Mouse (Mus musculus) layer of hippocampus, postnatal 10 days (tissue): Measurements from ENCODE around the gene Cldn7. TPM values are rescaled to one million over a fixed set of nuclear protein-coding genes. Genes with fewer than 3 reads are reported as not detected.
"Not testable (repeated sequence)": the region's sequence is repeated elsewhere in the genome, so short reads cannot be mapped to it uniquely, and the experiment has no call there.

Experiments
- DNase-seq, 2 experiments: peaks; one replicate each; pipeline ENCODE4 v3.0.0; 2021; ENCODE audit warnings: low spot score in 2 of 2
- total RNA-seq, 2 experiments: library from RNA; stranded (reverse); gene quantifications; 2 replicates each; pipeline ENCODE4 v1.2.3; 2021

The Cldn7 gene
- total RNA-seq, 2 experiments from 2014 or later = not detected

- no peak for DNase-seq
Observed at GRCm38 (mm10) chr11:69953267-69953915, 11.2 kb upstream of the Cldn7 start.

- DNase-seq = not testable (repeated sequence)
Observed at GRCm38 (mm10) chr11:69955618-69956017, 9.0 kb upstream of the Cldn7 start.

GRCm38 (mm10) chr11:69956218-69956617 is 8.4 kb upstream of the Cldn7 start:
- no peak for DNase-seq

DNA sequence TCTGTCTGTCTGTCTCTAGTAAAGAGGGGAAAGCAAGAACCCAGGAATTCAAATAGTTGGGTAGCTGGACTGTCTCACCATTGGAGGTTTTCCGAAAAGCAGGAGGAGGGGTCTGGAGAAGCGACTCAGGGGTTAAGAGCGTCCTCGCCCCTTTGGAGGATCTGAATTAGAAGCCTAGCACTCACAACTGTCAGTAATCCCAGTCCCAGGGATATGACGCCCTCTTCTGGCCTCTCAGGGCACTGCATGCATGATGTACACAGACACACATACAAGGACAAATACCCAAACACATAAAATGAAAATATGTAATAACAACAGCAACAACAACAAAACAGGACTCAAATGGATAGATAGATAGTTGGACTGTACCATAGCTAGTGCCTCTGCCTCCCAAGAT is 4.0 kb upstream of the Cldn7 start:
- DNase-seq = no peak

DNA sequence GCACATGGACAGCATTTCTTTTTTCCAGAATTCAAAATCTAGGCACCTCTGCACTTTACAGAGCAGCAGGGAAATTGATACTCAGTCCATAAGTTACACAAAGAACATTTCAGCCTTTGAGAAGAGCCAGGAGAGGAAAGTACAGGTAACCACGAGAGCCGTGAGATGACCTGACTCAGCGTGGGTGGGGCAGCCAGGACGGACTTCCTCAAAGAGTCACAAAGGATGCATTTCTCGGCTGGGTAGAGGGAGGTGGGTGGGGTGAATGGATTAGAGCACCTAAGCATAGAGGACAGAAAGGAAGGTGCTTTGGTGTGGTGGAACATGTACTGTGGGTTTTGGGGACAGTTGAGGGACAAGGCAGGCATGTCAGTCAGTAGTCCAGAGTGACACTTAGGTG is 2.7 kb upstream of the Cldn7 start:
- no peak for DNase-seq

- DNase-seq = no peak
Observed at GRCm38 (mm10) chr11:69965271-69966005, 859 bp downstream of the Cldn7 start.

DNA sequence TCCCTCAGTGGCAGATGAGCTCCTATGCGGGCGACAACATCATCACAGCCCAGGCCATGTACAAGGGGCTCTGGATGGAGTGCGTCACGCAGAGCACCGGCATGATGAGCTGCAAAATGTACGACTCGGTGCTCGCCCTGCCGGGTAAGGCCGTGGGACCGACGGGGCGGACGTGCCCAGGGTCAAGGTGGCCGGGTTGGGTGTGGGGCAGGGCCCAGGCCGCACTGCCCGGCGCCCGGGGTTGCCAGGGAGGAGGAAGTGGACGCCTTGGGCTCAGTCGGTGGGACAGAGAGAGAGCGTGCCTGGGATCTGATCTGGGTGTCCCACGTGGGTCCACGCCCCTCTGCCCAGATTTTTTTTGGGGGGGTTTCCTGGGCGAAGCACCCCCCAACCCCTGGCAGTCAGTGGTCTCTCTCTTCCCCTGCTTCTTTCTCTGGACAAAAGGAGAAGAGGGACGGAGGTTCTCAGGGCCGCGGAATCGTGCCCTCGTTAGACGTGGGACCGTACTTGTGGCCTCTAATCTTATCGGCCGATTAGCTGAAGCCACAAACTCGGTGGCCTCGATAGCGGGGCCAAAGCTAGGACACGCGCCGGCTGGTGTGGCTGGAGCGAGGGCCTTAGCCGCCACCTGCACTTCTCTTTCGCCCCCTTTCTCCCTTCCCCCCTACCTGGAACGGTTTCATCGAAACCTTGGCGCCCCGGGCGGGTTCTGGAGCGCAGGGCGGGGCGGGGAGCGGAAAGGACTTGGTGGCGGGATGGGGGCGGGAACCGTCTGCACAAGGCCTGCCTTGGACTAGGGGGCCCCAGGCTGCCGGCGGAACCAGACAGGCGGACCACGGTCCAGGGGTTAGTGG is 1.7 kb downstream of the Cldn7 start:
- DNase-seq = no peak

GRCm38 (mm10) chr11:69966860-69967517 is 2.4 kb downstream of the Cldn7 start:
- DNase-seq = no peak

- DNase-seq = no peak
Observed at GRCm38 (mm10) chr11:69968793-69969192, 4.2 kb downstream of the Cldn7 start.

GRCm38 (mm10) chr11:69970222-69970621 is 5.6 kb downstream of the Cldn7 start:
- DNase-seq = no peak

- no peak for DNase-seq
Observed at GRCm38 (mm10) chr11:69970775-69971174, 6.2 kb downstream of the Cldn7 start.

DNA sequence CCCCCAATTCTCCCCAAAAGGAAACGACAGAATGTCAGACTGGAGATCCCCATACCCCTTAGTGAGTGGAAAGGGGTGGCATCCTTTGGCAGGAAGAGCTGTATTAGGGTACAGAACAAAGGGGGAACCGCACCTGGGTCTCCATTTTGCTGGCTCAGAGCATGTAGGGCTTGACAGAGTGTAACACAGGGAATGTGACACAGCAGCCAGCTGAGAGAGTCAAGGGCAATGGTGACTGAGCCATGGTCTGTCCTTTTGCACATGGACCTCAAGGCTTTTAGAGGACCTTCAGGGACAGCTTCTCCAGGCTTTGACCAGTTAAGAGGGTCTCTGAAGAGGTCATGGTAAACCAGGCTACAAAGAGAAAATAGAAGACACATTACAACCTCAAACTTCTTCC is 10.3 kb downstream of the Cldn7 start:
- no peak for DNase-seq

- no peak for DNase-seq
Observed at GRCm38 (mm10) chr11:69976271-69976670, 11.7 kb downstream of the Cldn7 start.

GRCm38 (mm10) chr11:69979827-69980195 is 15.2 kb downstream of the Cldn7 start:
- DNase-seq = no peak

GRCm38 (mm10) chr11:69980196-69981140 is 15.9 kb downstream of the Cldn7 start:
- peak; percentile 99 to 100 for DNase-seq

DNA sequence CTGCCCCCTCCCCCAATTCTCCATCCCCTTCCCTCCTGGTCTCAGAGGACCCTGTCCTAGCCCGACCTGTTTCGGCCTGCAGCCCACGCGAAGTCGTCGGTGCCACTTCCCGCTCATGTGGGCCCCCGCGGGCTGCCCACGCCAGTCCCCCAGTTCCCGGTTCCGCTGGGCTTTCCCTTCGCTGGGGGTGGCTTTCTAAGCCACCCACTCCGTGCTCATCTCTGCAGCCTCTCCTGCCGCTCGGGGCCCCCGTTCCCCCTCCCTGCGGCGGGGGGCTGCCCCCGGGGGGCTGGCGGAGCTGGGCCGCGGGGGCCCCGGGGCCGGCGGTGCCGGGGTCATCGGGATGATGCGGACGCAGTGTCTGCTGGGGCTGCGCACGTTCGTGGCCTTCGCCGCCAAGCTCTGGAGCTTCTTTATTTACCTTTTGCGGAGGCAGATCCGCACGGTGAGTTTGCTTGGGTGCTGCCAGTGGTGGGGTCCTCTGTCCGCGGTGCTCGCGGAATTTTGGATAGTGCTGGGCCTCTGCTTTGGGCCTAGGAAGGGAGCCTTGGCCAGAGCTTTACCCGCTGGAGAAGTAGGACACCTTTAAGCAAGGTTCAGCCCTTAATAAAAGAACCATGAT is 16.7 kb downstream of the Cldn7 start, which contains the start of gene Ctdnep1:
Gene Ctdnep1, plus strand, starts transcription at position 16 of the 622 bp plus-strand sequence.
- no peak for DNase-seq

GRCm38 (mm10) chr11:69982225-69982624 is 17.6 kb downstream of the Cldn7 start, which contains the start of gene Elp5:
Gene Elp5 (minus strand): TSS chr11:69982517.
- DNase-seq = no peak

GRCm38 (mm10) chr11:69982877-69983276 is 18.3 kb downstream of the Cldn7 start:
- DNase-seq = no peak

GRCm38 (mm10) chr11:69983377-69983776 is 18.8 kb downstream of the Cldn7 start:
- no peak for DNase-seq

DNA sequence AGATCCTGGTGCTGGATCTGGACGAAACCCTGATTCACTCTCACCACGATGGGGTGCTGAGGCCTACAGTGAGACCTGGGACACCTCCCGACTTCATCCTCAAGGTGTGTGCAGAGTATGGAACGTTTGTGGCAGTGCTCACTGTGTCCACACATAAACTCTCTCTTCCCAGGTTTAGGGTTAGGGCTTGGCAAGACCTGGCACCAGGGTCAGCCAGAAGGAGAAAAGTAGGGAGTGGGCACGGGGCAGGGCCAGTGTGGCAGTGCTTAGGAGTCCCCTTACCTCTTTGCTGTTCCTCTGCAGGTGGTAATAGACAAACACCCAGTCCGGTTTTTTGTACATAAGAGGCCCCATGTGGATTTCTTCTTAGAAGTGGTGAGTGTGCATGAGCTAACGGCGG is 19.9 kb downstream of the Cldn7 start:
- DNase-seq = no peak
